Mouse (Mus musculus) testis, adult 2 months (tissue): ENCODE measurements around the gene Gm11007. TPM values are rescaled to one million over a fixed set of nuclear protein-coding genes. Genes with fewer than 3 reads are reported as not detected.
"Not testable (repeated sequence)": the region's sequence is repeated elsewhere in the genome, so short reads cannot be mapped to it uniquely, and the experiment has no call there.

ENCODE experiments used
- H3K27ac ChIP-seq: fragments of 200-500 bp; 2 replicates; pipeline ENCODE4 v1.5.1; 2012; ENCODE audit warnings: low read depth, low read length; ENCODE audit not compliant: control insufficient read depth, insufficient read depth
- H3K27me3 ChIP-seq: fragments of 200-500 bp; 2 replicates; pipeline ENCODE4 v1.6.1; 2012; ENCODE audit warnings: mild to moderate bottlenecking, low read length, moderate library complexity; ENCODE audit not compliant: control insufficient read depth, insufficient read depth
- H3K36me3 ChIP-seq: fragments of 200-500 bp; 2 replicates; pipeline ENCODE4 v1.6.1; 2012; ENCODE audit warnings: mild to moderate bottlenecking, low read length; ENCODE audit not compliant: control insufficient read depth, insufficient read depth
- H3K4me1 ChIP-seq: fragments of 200-500 bp; 2 replicates; pipeline ENCODE4 v1.6.1; 2012; ENCODE audit warnings: low read length; ENCODE audit not compliant: control insufficient read depth, insufficient read depth
- H3K4me3 ChIP-seq: fragments of 200-500 bp; 2 replicates; pipeline ENCODE4 v1.5.1; 2012; ENCODE audit warnings: low read depth, mild to moderate bottlenecking, low read length, moderate library complexity, mixed read lengths; ENCODE audit not compliant: control insufficient read depth
- polyA plus RNA-seq: library from polyadenylated mRNA; depleted of rRNA; stranded (reverse); fragments of >200 nt; gene quantifications from 2 replicates; pipeline ENCODE4 v1.2.3, GENCODE M21; 2012; rRNA removed

Gene Gm11007
- not detected in 2 replicates for polyA plus RNA-seq

GRCm38 (mm10) chr2:175643678-175644077, at the start of gene Gm11007:
Gm11007 (plus strand) TSS chr2:175643978.
- H3K4me3 ChIP-seq, H3K27ac ChIP-seq, H3K27me3 ChIP-seq: not testable (repeated sequence)

More at GRCm38 (mm10) chr2:175643678-175644077, at the start of gene Gm11007:
- not testable (repeated sequence) for H3K4me1 ChIP-seq, H3K36me3 ChIP-seq

Other genes with a start within 250 kb of the Gm11007 start
- 2.3 and 2.8 TPM in 2 replicates for gene Gm4724, start 208.2 kb upstream of the Gm11007 start, polyA plus RNA-seq
- gene Zfp965, start 174.0 kb upstream of the Gm11007 start, polyA plus RNA-seq, result 0.13 and 0.23 TPM in 2 replicates
- not detected in 2 replicates for gene Zfp969, start 59.7 kb downstream of the Gm11007 start, polyA plus RNA-seq
- gene Gm2007, start 97.6 kb downstream of the Gm11007 start, polyA plus RNA-seq, result not detected in 2 replicates
- 0.17 and 0.32 TPM in 2 replicates for gene Gm14288, start 157.1 kb downstream of the Gm11007 start, polyA plus RNA-seq
- 0.21 and 0.77 TPM in 2 replicates for gene Gm6710, start 225.2 kb downstream of the Gm11007 start, polyA plus RNA-seq